Mouse (Mus musculus): ENCODE measurements around the gene Nop9.
A peak's percentile ranks its signal among the peaks of the same experiment; 100 is the strongest.

Nop9 gene

GRCm38 (mm10) chr14:55777806-55778205, 32.3 kb downstream of the Nop9 start:
- DNase-seq = peak in 1 of 2 experiments; percentile 2

- peak in 1 of 2 experiments; percentile 1 for DNase-seq
Observed at GRCm38 (mm10) chr14:55778686-55779085, 33.2 kb downstream of the Nop9 start.

GRCm38 (mm10) chr14:55779656-55780055, 34.2 kb downstream of the Nop9 start:
- peak in 1 of 2 experiments; percentile 4 for DNase-seq

- DNase-seq = peak in 1 of 2 experiments; percentile 12
Observed at GRCm38 (mm10) chr14:55780736-55781135, 35.2 kb downstream of the Nop9 start.

- peak; percentile 76 to 79 for DNase-seq
Observed at GRCm38 (mm10) chr14:55781310-55781709, 35.8 kb downstream of the Nop9 start.

GRCm38 (mm10) chr14:55782361-55782960, 37.0 kb downstream of the Nop9 start:
- no peak for DNase-seq

GRCm38 (mm10) chr14:55783171-55783957, 37.9 kb downstream of the Nop9 start:
- peak in 1 of 2 experiments; percentile 4 for DNase-seq

- peak in 1 of 2 experiments; percentile 0 for DNase-seq
Observed at GRCm38 (mm10) chr14:55783958-55784235, 38.4 kb downstream of the Nop9 start, which contains the start of gene Adcy4. Gene Adcy4, minus strand, starts transcription at chr14:55784095.

GRCm38 (mm10) chr14:55785195-55785594, 39.7 kb downstream of the Nop9 start:
- no peak for DNase-seq

GRCm38 (mm10) chr14:55787731-55788130, 42.2 kb downstream of the Nop9 start:
- DNase-seq = peak in 1 of 2 experiments; percentile 0

GRCm38 (mm10) chr14:55788256-55789050, 43.0 kb downstream of the Nop9 start, which contains the start of gene Ripk3:
Gene Ripk3, minus strand, starts transcription at chr14:55788865.
- peak in 1 of 2 experiments; percentile 1 for DNase-seq

- DNase-seq = no peak
Observed at GRCm38 (mm10) chr14:55793461-55793860, 48.0 kb downstream of the Nop9 start.

- DNase-seq = peak in 1 of 2 experiments; percentile 1
Observed at GRCm38 (mm10) chr14:55793946-55794345, 48.5 kb downstream of the Nop9 start.

GRCm38 (mm10) chr14:55795380-55796163, 50.1 kb downstream of the Nop9 start:
- no peak for DNase-seq

Data from cerebellum, postnatal 14 days (tissue).